Mouse (Mus musculus) neural tube, embryonic 13.5 days (tissue): ENCODE measurements around the gene Ccdc51. TPM values are rescaled to one million over a fixed set of nuclear protein-coding genes. Genes with fewer than 3 reads are reported as not detected.

Experiments used
- ATAC-seq: fragments of 200-750 bp; cut with Nextera tagmentation; 2 replicates; pipeline ENCODE4 v1.8.0; 2017; ENCODE audit warnings: low read depth, mild to moderate bottlenecking, moderate TSS enrichment, moderate library complexity
- H3K27ac ChIP-seq: fragments of 300-500 bp; sonication (generic); replicated peaks from 2 replicates; pipeline ENCODE4 v1.5.1; 2015; ENCODE audit warnings: moderate library complexity, mild to moderate bottlenecking, inconsistent platforms
- H3K27me3 ChIP-seq: fragments of 300-500 bp; sonication (generic); 2 replicates; pipeline ENCODE4 v1.6.1; 2015; ENCODE audit warnings: mild to moderate bottlenecking, inconsistent platforms
- H3K36me3 ChIP-seq: fragments of 300-500 bp; sonication (generic); 2 replicates; pipeline ENCODE4 v1.6.1; 2015; ENCODE audit warnings: mild to moderate bottlenecking, inconsistent platforms
- H3K4me1 ChIP-seq: fragments of 300-500 bp; sonication (generic); replicated peaks from 2 replicates; pipeline ENCODE4 v1.6.1; 2015; ENCODE audit warnings: inconsistent platforms
- H3K4me2 ChIP-seq: fragments of 300-500 bp; sonication (generic); 2 replicates; pipeline ENCODE4 v1.6.1; 2015; ENCODE audit warnings: inconsistent platforms, mild to moderate bottlenecking, moderate library complexity
- H3K4me3 ChIP-seq: fragments of 300-500 bp; sonication (generic); 2 replicates; pipeline ENCODE4 v1.5.1; 2015; ENCODE audit warnings: mild to moderate bottlenecking, inconsistent platforms
- H3K9ac ChIP-seq: fragments of 300-500 bp; sonication (generic); 2 replicates; pipeline ENCODE4 v1.6.1; 2015; ENCODE audit warnings: moderate library complexity, mild to moderate bottlenecking, inconsistent platforms
- H3K9me3 ChIP-seq: fragments of 300-500 bp; sonication (generic); 2 replicates; pipeline ENCODE4 v1.6.1; 2016; ENCODE audit warnings: inconsistent platforms
- WGBS: fragments of 180-500 bp; shearing (Covaris S2); methylation state at CpG from one replicate; pipeline ENCODE4 v1.1.7; 2015; 5-methylcytosine and 5-hydroxymethylcytosine counted together
- polyA plus RNA-seq: library from polyadenylated mRNA; unstranded; fragments of >200 nt; fragmentation: Nextera tagmentation; extraction: Ambion mirVana; gene quantifications from 2 replicates; pipeline ENCODE4 v1.2.1, GENCODE M21; 2015

The Ccdc51 gene
- polyA plus RNA-seq, 1 experiment from 2014 or later: 14.2 TPM

- Histone ChIP-seq H3K4me3 (no peak overlapping the region), H3K27me3 (no peaks in the 10 kb centered on the region), H3K4me2 (no peak overlapping the region), H3K36me3 (peaks cover 74% of the 10 kb centered on the region), H3K4me1 (peaks cover 83% of the 10 kb centered on the region), H3K9ac (no peak overlapping the region), H3K9me3 (no peaks in the 10 kb centered on the region), H3K27ac (no peak overlapping the region)
- no peak for ATAC-seq
- 94% methylated on average over 5 of the region's 5 CpGs for WGBS
Measured at GRCm38 (mm10) chr9:109101933-109102445, 19.7 kb downstream of the Ccdc51 start.

- no peak overlapping the region for H3K4me3 ChIP-seq
- no peaks in the 10 kb centered on the region for H3K27me3 ChIP-seq
- 92% methylated on average over 3 of the region's 3 CpGs for WGBS
- H3K4me2 ChIP-seq: no peak overlapping the region
- no peak for ATAC-seq
- H3K9ac ChIP-seq: no peak overlapping the region
- H3K27ac ChIP-seq: no peak overlapping the region
- H3K36me3 ChIP-seq: peaks cover 77% of the 10 kb centered on the region
- no peaks in the 10 kb centered on the region for H3K9me3 ChIP-seq
- peaks cover 81% of the 10 kb centered on the region for H3K4me1 ChIP-seq
Measured at GRCm38 (mm10) chr9:109102541-109102940, 20.2 kb downstream of the Ccdc51 start.

GRCm38 (mm10) chr9:109103250-109103649 is 21.0 kb downstream of the Ccdc51 start:
- H3K36me3 ChIP-seq: peaks cover 84% of the 10 kb centered on the region
- H3K27me3 ChIP-seq: no peaks in the 10 kb centered on the region
- no peak overlapping the region for H3K4me3 ChIP-seq
- no peak overlapping the region for H3K4me2 ChIP-seq
- no peak for ATAC-seq
- no peak overlapping the region for H3K27ac ChIP-seq
- H3K9ac ChIP-seq: no peak overlapping the region
- WGBS: 79% methylated on average over 7 of the region's 7 CpGs
- peaks cover 74% of the 10 kb centered on the region for H3K4me1 ChIP-seq
- H3K9me3 ChIP-seq: no peaks in the 10 kb centered on the region

- peaks cover 66% of the 10 kb centered on the region for H3K4me1 ChIP-seq
- H3K4me2 ChIP-seq: no peak overlapping the region
- 0 out of 2 replicates have a peak overlapping the region, but pooled peaks have one; percentile 33 for H3K27ac ChIP-seq
- ATAC-seq: no peak
- H3K27me3 ChIP-seq: no peaks in the 10 kb centered on the region
- 82% methylated on average over 9 of the region's 9 CpGs for WGBS
- H3K9ac ChIP-seq: no peak overlapping the region
- no peak overlapping the region for H3K4me3 ChIP-seq
- no peaks in the 10 kb centered on the region for H3K9me3 ChIP-seq
- H3K36me3 ChIP-seq: peaks cover 93% of the 10 kb centered on the region
Measured at GRCm38 (mm10) chr9:109104083-109104482, 21.8 kb downstream of the Ccdc51 start.

- Histone ChIP-seq H3K4me2 (no peak overlapping the region), H3K27me3 (no peaks in the 10 kb centered on the region), H3K36me3 (peaks cover 93% of the 10 kb centered on the region), H3K9ac (no peak overlapping the region; the same call in 1 of the 2 replicates), H3K9me3 (no peaks in the 10 kb centered on the region), H3K27ac (peak overlapping the region; percentile 33; the same call in 1 of the 2 replicates), H3K4me1 (peaks cover 56% of the 10 kb centered on the region), H3K4me3 (no peak overlapping the region)
- 0 out of 2 replicates have a peak, but pooled peaks have one; percentile 11 for ATAC-seq
- 71% methylated on average over 12 of the region's 12 CpGs for WGBS
Measured at GRCm38 (mm10) chr9:109105011-109105410, 22.7 kb downstream of the Ccdc51 start.

GRCm38 (mm10) chr9:109105648-109106047 is 23.4 kb downstream of the Ccdc51 start:
- H3K9ac ChIP-seq: no peak overlapping the region
- no peaks in the 10 kb centered on the region for H3K27me3 ChIP-seq
- no peak overlapping the region for H3K4me2 ChIP-seq
- no peak overlapping the region for H3K27ac ChIP-seq
- no peak for ATAC-seq
- H3K36me3 ChIP-seq: peaks cover 93% of the 10 kb centered on the region
- H3K9me3 ChIP-seq: no peaks in the 10 kb centered on the region
- 95% methylated on average over 12 of the region's 12 CpGs for WGBS
- H3K4me3 ChIP-seq: no peak overlapping the region
- H3K4me1 ChIP-seq: peaks cover 50% of the 10 kb centered on the region

GRCm38 (mm10) chr9:109107341-109107740 is 25.0 kb downstream of the Ccdc51 start:
- Histone ChIP-seq H3K4me2 (no peak overlapping the region), H3K9ac (0 out of 2 replicates have a peak overlapping the region, but pooled peaks have one; percentile 39), H3K36me3 (peaks cover 96% of the 10 kb centered on the region), H3K9me3 (no peaks in the 10 kb centered on the region), H3K27me3 (no peaks in the 10 kb centered on the region), H3K27ac (no peak overlapping the region), H3K4me1 (peaks cover 37% of the 10 kb centered on the region), H3K4me3 (no peak overlapping the region)
- 30% methylated on average over 3 of the region's 6 CpGs for WGBS
- ATAC-seq: no peak

GRCm38 (mm10) chr9:109110240-109110639 is 27.9 kb downstream of the Ccdc51 start:
- no peak overlapping the region for H3K4me3 ChIP-seq

GRCm38 (mm10) chr9:109111101-109111500 is 28.8 kb downstream of the Ccdc51 start:
- H3K27me3 ChIP-seq: no peaks in the 10 kb centered on the region
- peaks cover 12% of the 10 kb centered on the region for H3K4me1 ChIP-seq
- WGBS: 91% methylated on average over 4 of the region's 4 CpGs
- ATAC-seq: no peak
- H3K9me3 ChIP-seq: no peaks in the 10 kb centered on the region
- no peak overlapping the region for H3K4me2 ChIP-seq
- H3K4me3 ChIP-seq: no peak overlapping the region
- H3K9ac ChIP-seq: no peak overlapping the region
- peaks cover 98% of the 10 kb centered on the region for H3K36me3 ChIP-seq
- no peak overlapping the region for H3K27ac ChIP-seq

More at GRCm38 (mm10) chr9:109110240-109110639, 27.9 kb downstream of the Ccdc51 start:
- H3K36me3 ChIP-seq: peaks cover 98% of the 10 kb centered on the region
- H3K27ac ChIP-seq: no peak overlapping the region
- WGBS: 93% methylated on average over 11 of the region's 11 CpGs
- no peak overlapping the region for H3K9ac ChIP-seq
- ATAC-seq: no peak
- no peaks in the 10 kb centered on the region for H3K27me3 ChIP-seq
- no peak overlapping the region for H3K4me2 ChIP-seq
- H3K4me1 ChIP-seq: peaks cover 16% of the 10 kb centered on the region
- no peaks in the 10 kb centered on the region for H3K9me3 ChIP-seq

GRCm38 (mm10) chr9:109111591-109111990 is 29.3 kb downstream of the Ccdc51 start:
- ATAC-seq: no peak
- H3K4me3 ChIP-seq: no peak overlapping the region
- WGBS: 93% methylated on average over 9 of the region's 9 CpGs
- H3K4me2 ChIP-seq: no peak overlapping the region
- H3K9ac ChIP-seq: no peak overlapping the region
- H3K9me3 ChIP-seq: no peaks in the 10 kb centered on the region
- peaks cover 7% of the 10 kb centered on the region for H3K4me1 ChIP-seq
- H3K27ac ChIP-seq: no peak overlapping the region
- H3K27me3 ChIP-seq: no peaks in the 10 kb centered on the region
- H3K36me3 ChIP-seq: peaks cover 98% of the 10 kb centered on the region

GRCm38 (mm10) chr9:109113331-109113730 is 31.0 kb downstream of the Ccdc51 start:
- Histone ChIP-seq H3K9me3 (no peaks in the 10 kb centered on the region), H3K4me3 (no peak overlapping the region), H3K4me1 (no peaks in the 10 kb centered on the region), H3K9ac (no peak overlapping the region), H3K27me3 (no peaks in the 10 kb centered on the region), H3K27ac (no peak overlapping the region), H3K36me3 (peaks cover 100% of the 10 kb centered on the region), H3K4me2 (no peak overlapping the region)
- WGBS: 92% methylated on average over 8 of the region's 8 CpGs
- ATAC-seq: no peak

GRCm38 (mm10) chr9:109114276-109114675 is 32.0 kb downstream of the Ccdc51 start:
- no peak overlapping the region for H3K27ac ChIP-seq

GRCm38 (mm10) chr9:109114871-109115270 is 32.6 kb downstream of the Ccdc51 start:
- Histone ChIP-seq H3K4me3 (no peak overlapping the region), H3K9ac (no peak overlapping the region), H3K27ac (no peak overlapping the region), H3K36me3 (peaks cover 100% of the 10 kb centered on the region), H3K9me3 (no peaks in the 10 kb centered on the region), H3K4me1 (no peaks in the 10 kb centered on the region), H3K4me2 (no peak overlapping the region), H3K27me3 (no peaks in the 10 kb centered on the region)
- ATAC-seq: no peak
- 88% methylated on average over 7 of the region's 7 CpGs for WGBS

More at GRCm38 (mm10) chr9:109114276-109114675, 32.0 kb downstream of the Ccdc51 start:
- Histone ChIP-seq H3K27me3 (no peaks in the 10 kb centered on the region), H3K9me3 (no peaks in the 10 kb centered on the region), H3K36me3 (peaks cover 100% of the 10 kb centered on the region), H3K9ac (no peak overlapping the region), H3K4me1 (no peaks in the 10 kb centered on the region), H3K4me3 (no peak overlapping the region), H3K4me2 (no peak overlapping the region)
- 94% methylated on average over 11 of the region's 11 CpGs for WGBS
- ATAC-seq: no peak
